Mouse (Mus musculus) liver, adult 2 months (tissue): ENCODE results near the gene Paxx.

Source experiments
- CTCF ChIP-seq: fragments of 200-500 bp; IDR thresholded peaks from 2 replicates; pipeline ENCODE4 v1.5.1; 2011; ENCODE audit warnings: low read depth, low read length, control low read depth
- POLR2A ChIP-seq: fragments of 200-500 bp; IDR thresholded peaks from 2 replicates; pipeline ENCODE4 v1.6.1; 2011; ENCODE audit warnings: low read length, control low read depth; ENCODE audit not compliant: insufficient read depth; ENCODE audit errors: extremely low read depth

- TF ChIP-seq POLR2A (no peak), CTCF (no peak)
Measured at GRCm38 (mm10) chr2:25458911-25459310, 2.0 kb downstream of the Paxx start.
